ENCODE assay signal across 16 mouse cellular contexts in genomic region chr5:133645696-133646195, GRCm38 (mm10).
"Had no signal": no experiment of that assay in that cellular context is flagged by ENCODE, and none has a peak within 500 bp of the region (broad histone marks: within the 10 kb centered on the region; RNA-seq: fewer than 3 reads in every experiment).

No protein-coding gene starts in this region.

- DNase-seq: lung, adult 18-20 months; lung, embryonic 14.5 days; lung, postnatal 10 days; lung, postnatal 4 days; midbrain, embryonic 14.5 days; right cerebral cortex, postnatal 14 days; thymus, adult 2 months; thymus, postnatal 25 days; thymus, postnatal 4 days had no signal

- H3K27me3 ChIP-seq: liver, embryonic 12.5 days; midbrain, embryonic 12.5 days; neural tube, embryonic 13.5 days; neural tube, embryonic 15.5 days had no signal

- ATAC-seq: liver, embryonic 12.5 days; midbrain, embryonic 16.5 days had no signal

- H3K27ac ChIP-seq: liver, embryonic 12.5 days; liver, embryonic 14.5 days; midbrain, embryonic 12.5 days; neural tube, embryonic 13.5 days; neural tube, embryonic 15.5 days had no signal

- H3K4me3 ChIP-seq: liver, embryonic 12.5 days; midbrain, embryonic 12.5 days; myocyte; neural tube, embryonic 13.5 days; neural tube, embryonic 15.5 days had no signal

- H3K9ac ChIP-seq: liver, embryonic 12.5 days; liver, embryonic 14.5 days; lung, embryonic 14.5 days; midbrain, embryonic 12.5 days; neural tube, embryonic 13.5 days; neural tube, embryonic 15.5 days had no signal

- H3K4me1 ChIP-seq: liver, embryonic 12.5 days; neural tube, embryonic 13.5 days; neural tube, embryonic 15.5 days had no signal

- H3K36me3 ChIP-seq: liver, embryonic 12.5 days; midbrain, embryonic 12.5 days; neural tube, embryonic 13.5 days; neural tube, embryonic 15.5 days had no signal

- H3K9me3 ChIP-seq: midbrain, embryonic 12.5 days; neural tube, embryonic 15.5 days had no signal

- H3K4me2 ChIP-seq: liver, embryonic 12.5 days; lung, embryonic 14.5 days; midbrain, embryonic 12.5 days; neural tube, embryonic 13.5 days; neural tube, embryonic 15.5 days had no signal
